In genomic region chr14:7978183-7978582, GRCm38 (mm10) we compare ENCODE assay signal across 30 mouse cellular contexts. TPM values are rescaled to one million over a fixed set of nuclear protein-coding genes. Genes with fewer than 3 reads are reported as not detected.
DNase-seq lines count a peak whose midpoint lies in the region; ATAC-seq and TF ChIP-seq lines count a peak whose summit lies in the region.
"Had no signal": no experiment of that assay in that cellular context is flagged by ENCODE, and none has a peak within 500 bp of the region (broad histone marks: within the 10 kb centered on the region; RNA-seq: fewer than 3 reads in every experiment).

No protein-coding gene starts in this region.

- peaks cover 11% of the 10 kb centered on the region for H3K4me1 ChIP-seq in liver, adult 2 months (ENCODE audit: control insufficient read depth, insufficient read depth, low read length)
- no peaks in the 10 kb centered on the region for H3K4me1 ChIP-seq in liver, embryonic 11.5 days (replicated peaks; ENCODE audit: control insufficient read depth, insufficient read depth, low read length)
- no peaks in the 10 kb centered on the region for H3K4me1 ChIP-seq in heart, embryonic 11.5 days (ENCODE audit: control insufficient read depth, insufficient read depth, low read length)
- H3K4me1 ChIP-seq: forebrain, embryonic 10.5 days; forebrain, embryonic 13.5 days; hindbrain, embryonic 12.5 days; hindbrain, embryonic 15.5 days had no signal

- H3K9me3 ChIP-seq in liver, embryonic 11.5 days (ENCODE audit: control insufficient read depth, low read length) = no peaks in the 10 kb centered on the region
- no peaks in the 10 kb centered on the region for H3K9me3 ChIP-seq in heart, embryonic 11.5 days (replicated peaks; ENCODE audit: control insufficient read depth, low read length)
- H3K9me3 ChIP-seq: forebrain, embryonic 10.5 days; forebrain, embryonic 13.5 days; heart, embryonic 10.5 days; hindbrain, embryonic 12.5 days; hindbrain, embryonic 15.5 days had no signal

- ATAC-seq in liver, embryonic 11.5 days (replicated peaks; ENCODE audit: low FRiP score) = no peak
- ATAC-seq in heart, embryonic 11.5 days (replicated peaks; ENCODE audit: insufficient number of reproducible peaks, low FRiP score, low TSS enrichment) = no peak
- ATAC-seq: forebrain, embryonic 13.5 days; forebrain, embryonic 16.5 days had no signal

- no peaks in the 10 kb centered on the region for H3K27me3 ChIP-seq in liver, adult 2 months (ENCODE audit: control insufficient read depth, insufficient read depth, low read length)
- H3K27me3 ChIP-seq in liver, embryonic 11.5 days (replicated peaks; ENCODE audit: control insufficient read depth, insufficient read depth, low read length) = no peaks in the 10 kb centered on the region
- no peaks in the 10 kb centered on the region for H3K27me3 ChIP-seq in heart, embryonic 11.5 days (ENCODE audit: control insufficient read depth, insufficient read depth, low read length)
- H3K27me3 ChIP-seq: forebrain, embryonic 13.5 days; hindbrain, embryonic 12.5 days; hindbrain, embryonic 15.5 days had no signal

- DNase-seq in liver, adult 2 months (ENCODE audit: extremely low read depth, low read depth, low spot score) = no peak
- no peak for DNase-seq in liver, embryonic 11.5 days (ENCODE audit: low spot score)
- DNase-seq in 416B (ENCODE audit: low read depth) = peak; percentile 23
- DNase-seq in induced T-regulatory cell, adult 2 months (ENCODE audit: low read depth) = peak; percentile 43
- no peak for DNase-seq in adrenal gland, postnatal 14 days
- DNase-seq: adrenal gland, adult 8-10 months; adrenal gland, postnatal 36 days; B cell, adult 2 months; cerebellum, adult 18-20 months; cerebellum, adult 9-10 months; cerebellum, postnatal 14 days; gastrocnemius, postnatal 10 days; gastrocnemius, postnatal 36 days; heart, adult 2 months had no signal

- TF ChIP-seq CTCF in liver, adult 2 months (IDR thresholded peaks at IDR 0.05; ENCODE audit: low read depth, low read length) = no peak

- peaks cover 2% of the 10 kb centered on the region; the same call in 1 of the 2 replicates for H3K36me3 ChIP-seq in liver, adult 2 months (ENCODE audit: control insufficient read depth, insufficient read depth, low read length)
- H3K36me3 ChIP-seq in liver, embryonic 11.5 days (ENCODE audit: control insufficient read depth, insufficient read depth, low read length) = no peaks in the 10 kb centered on the region
- no peaks in the 10 kb centered on the region for H3K36me3 ChIP-seq in heart, embryonic 11.5 days (ENCODE audit: control insufficient read depth, insufficient read depth, low read length)
- H3K36me3 ChIP-seq: forebrain, embryonic 10.5 days; heart, embryonic 10.5 days; hindbrain, embryonic 12.5 days; hindbrain, embryonic 15.5 days had no signal

- TF ChIP-seq POLR2A in liver, adult 2 months (IDR thresholded peaks at IDR 0.05; ENCODE audit: extremely low read depth, insufficient read depth, low read length) = no peak

- peak overlapping the region; percentile 54; the same call in 1 of the 2 replicates for H3K27ac ChIP-seq in liver, adult 2 months (replicated peaks; ENCODE audit: insufficient read depth, low read depth, low read length)
- no peak overlapping the region for H3K27ac ChIP-seq in liver, embryonic 11.5 days (ENCODE audit: low read depth, low read length)
- no peak overlapping the region for H3K27ac ChIP-seq in heart, embryonic 11.5 days (ENCODE audit: low read depth, low read length)
- H3K27ac ChIP-seq: forebrain, embryonic 10.5 days; forebrain, embryonic 13.5 days; heart, adult 2 months; heart, embryonic 10.5 days; hindbrain, embryonic 12.5 days; hindbrain, embryonic 15.5 days had no signal

- 72% methylated on average over 1 of the region's 1 CpGs for WGBS in liver, adult 2 months
- 67% methylated on average over 1 of the region's 1 CpGs for WGBS in liver, embryonic 11.5 days
- 73% methylated on average over 1 of the region's 1 CpGs for WGBS in heart, embryonic 11.5 days (ENCODE audit: insufficient replicate concordance)

- no peak overlapping the region for H3K4me3 ChIP-seq in liver, adult 2 months (ENCODE audit: insufficient read depth, low read depth, low read length)
- no peak overlapping the region for H3K4me3 ChIP-seq in liver, embryonic 11.5 days (ENCODE audit: low read depth, low read length)
- no peak overlapping the region for H3K4me3 ChIP-seq in heart, embryonic 11.5 days (ENCODE audit: low read depth, low read length)
- H3K4me3 ChIP-seq: forebrain, embryonic 10.5 days; forebrain, embryonic 13.5 days; heart, adult 2 months; heart, embryonic 10.5 days; hindbrain, embryonic 12.5 days; hindbrain, embryonic 15.5 days had no signal

- no peak overlapping the region for H3K4me2 ChIP-seq in liver, embryonic 11.5 days
- no peak overlapping the region for H3K4me2 ChIP-seq in heart, embryonic 11.5 days
- H3K4me2 ChIP-seq: forebrain, embryonic 13.5 days; hindbrain, embryonic 12.5 days; hindbrain, embryonic 15.5 days had no signal

- no peaks in the 10 kb centered on the region for H3K79me2 ChIP-seq in liver, adult 2 months (ENCODE audit: control insufficient read depth, insufficient read depth, low read length)

- no peak overlapping the region for H3K9ac ChIP-seq in liver, adult 2 months (ENCODE audit: low read depth, low read length)
- H3K9ac ChIP-seq in liver, embryonic 11.5 days (ENCODE audit: low read depth, low read length) = no peak overlapping the region
- no peak overlapping the region for H3K9ac ChIP-seq in heart, embryonic 11.5 days (ENCODE audit: low read depth, low read length)
- H3K9ac ChIP-seq: forebrain, embryonic 13.5 days; hindbrain, embryonic 15.5 days had no signal

RNA-seq across cellular contexts. Expression of gene Dnase1l3, which starts 16.2 kb away (rescaled TPM):
- 10.0 and 10.9 TPM in 2 replicates for total RNA-seq in liver, adult 2 months (2014; rRNA removed)
- 20.5 and 24.3 TPM in 2 replicates for polyA plus RNA-seq in liver, adult 2 months (2012; rRNA removed)
- polyA plus RNA-seq in liver, embryonic 11.5 days (2014; fragmentation: Nextera tagmentation; extraction: Ambion mirVana) = 0.73 and 0.79 TPM in 2 replicates
- 0.06 TPM in 1 of 2 replicates, not detected in the other for polyA plus RNA-seq in heart, embryonic 11.5 days (2014; fragmentation: Nextera tagmentation; extraction: Ambion mirVana)
- 2.6 and 3.9 TPM in 2 replicates for total RNA-seq in adrenal gland, postnatal 14 days (2021)
- total RNA-seq: gastrocnemius, adult 18-20 months; gastrocnemius, postnatal 36 days; hematopoietic stem cell, adult 5-6 weeks; MEL had no signal
- polyA plus RNA-seq: forebrain, embryonic 10.5 days; heart, embryonic 10.5 days; hindbrain, embryonic 12.5 days had no signal

RNA-seq across cellular contexts. Expression of gene Gm45521, which starts 21.1 kb away (rescaled TPM):
- not detected in 2 replicates for total RNA-seq in liver, adult 2 months (2014; rRNA removed)
- polyA plus RNA-seq in liver, adult 2 months (2012; rRNA removed) = not detected in 2 replicates
- polyA plus RNA-seq in liver, embryonic 11.5 days (2014; fragmentation: Nextera tagmentation; extraction: Ambion mirVana) = not detected in 2 replicates
- 0.33 TPM in 1 of 2 replicates, not detected in the other for polyA plus RNA-seq in heart, embryonic 11.5 days (2014; fragmentation: Nextera tagmentation; extraction: Ambion mirVana)
- not detected in 2 replicates for total RNA-seq in adrenal gland, postnatal 14 days (2021)
- total RNA-seq: adrenal gland, adult 8-10 months; adrenal gland, postnatal 36 days; gastrocnemius, adult 18-20 months; gastrocnemius, postnatal 10 days; gastrocnemius, postnatal 36 days; granulocyte monocyte progenitor cell, adult 5-6 weeks; heart, adult 2 months; heart, postnatal 25 days; hematopoietic stem cell, adult 5-6 weeks; MEL had no signal
- polyA plus RNA-seq: embryonic facial prominence, embryonic 11.5 days; embryonic facial prominence, embryonic 14.5 days; forebrain, embryonic 13.5 days; heart, adult 2 months; heart, embryonic 14.5 days; heart, postnatal 0 days; hindbrain, embryonic 15.5 days had no signal

RNA-seq across cellular contexts. Expression of gene Abhd6, which starts 24.5 kb away (rescaled TPM):
- 17.4 and 29.2 TPM in 2 replicates for total RNA-seq in liver, adult 2 months (2014; rRNA removed)
- polyA plus RNA-seq in liver, adult 2 months (2012; rRNA removed) = 39.6 and 45.2 TPM in 2 replicates
- polyA plus RNA-seq in liver, embryonic 11.5 days (2014; fragmentation: Nextera tagmentation; extraction: Ambion mirVana) = 11.9 and 15.0 TPM in 2 replicates
- polyA plus RNA-seq in heart, embryonic 11.5 days (2014; fragmentation: Nextera tagmentation; extraction: Ambion mirVana) = 9.4 and 10.2 TPM in 2 replicates
- 41.8 and 45.9 TPM in 2 replicates for total RNA-seq in adrenal gland, postnatal 14 days (2021)
- total RNA-seq: MEL had no signal

Comparison
In these comparisons a context has a peak if more than half of its experiments do, and no peak if none do; other contexts are left out.
1. RNA of gene Dnase1l3, which starts 16.2 kb away (polyA plus RNA-seq): 20.5 to 24.3 TPM in liver, adult 2 months; 0.73 to 0.79 TPM in liver, embryonic 11.5 days and 0.06 TPM in heart, embryonic 11.5 days; every median in the first group is over 10 times any median in the second.
2. DNase-seq: peak in 416B (single experiment) and induced T-regulatory cell, adult 2 months (single experiment); none in liver, adult 2 months (single experiment), liver, embryonic 11.5 days (single experiment) and adrenal gland, postnatal 14 days (single experiment).